13 mouse cellular contexts compared by ENCODE assay signal in genomic region chr4:31421386-31421785, GRCm38 (mm10).
"Had no signal": no experiment of that assay in that cellular context is flagged by ENCODE, and none has a peak within 500 bp of the region (broad histone marks: within the 10 kb centered on the region; RNA-seq: fewer than 3 reads in every experiment).

No protein-coding gene starts in this region.

- H3K27ac ChIP-seq: left cerebral cortex, adult 2 months; liver, embryonic 13.5 days; midbrain, embryonic 12.5 days; midbrain, embryonic 15.5 days; neural tube, embryonic 13.5 days had no signal

- H3K36me3 ChIP-seq: liver, embryonic 13.5 days; midbrain, embryonic 12.5 days; midbrain, embryonic 15.5 days; neural tube, embryonic 13.5 days had no signal

- H3K4me1 ChIP-seq: liver, embryonic 13.5 days; midbrain, embryonic 12.5 days had no signal

- DNase-seq: layer of hippocampus, postnatal 36 days; liver, embryonic 13.5 days; lung, adult 2 months; lung, postnatal 14 days; lung, postnatal 4 days; thymus, adult 18-20 months; thymus, postnatal 36 days had no signal

- H3K4me2 ChIP-seq: liver, embryonic 13.5 days; midbrain, embryonic 12.5 days; midbrain, embryonic 15.5 days; neural tube, embryonic 13.5 days had no signal

- H3K9me3 ChIP-seq: liver, embryonic 13.5 days; midbrain, embryonic 12.5 days; midbrain, embryonic 15.5 days; neural tube, embryonic 13.5 days had no signal

- ATAC-seq: intestine, postnatal 0 days; midbrain, embryonic 15.5 days had no signal

- H3K27me3 ChIP-seq: liver, embryonic 13.5 days; midbrain, embryonic 15.5 days; neural tube, embryonic 13.5 days had no signal

- H3K4me3 ChIP-seq: left cerebral cortex, adult 2 months; liver, embryonic 13.5 days; midbrain, embryonic 12.5 days; midbrain, embryonic 15.5 days; myocyte; neural tube, embryonic 13.5 days had no signal

- H3K9ac ChIP-seq: liver, embryonic 13.5 days; midbrain, embryonic 12.5 days; midbrain, embryonic 15.5 days; neural tube, embryonic 13.5 days had no signal
